Mouse (Mus musculus) midbrain, embryonic 15.5 days (tissue): Measurements from ENCODE around the gene Krt79. TPM values are rescaled to one million over a fixed set of nuclear protein-coding genes. Genes with fewer than 3 reads are reported as not detected.

Experiments
- microRNA-seq: library from miRNA; unstranded; fragments of <30 nt; microRNA quantifications from one replicate; pipeline ENCODE4, GENCODE M21; 2016
- polyA plus RNA-seq: library from polyadenylated mRNA; unstranded; fragments of >200 nt; fragmentation: Nextera tagmentation; extraction: Ambion mirVana; gene quantifications from 2 replicates; pipeline ENCODE4 v1.2.1, GENCODE M21; 2015

The Krt79 gene
- polyA plus RNA-seq, 1 experiment from 2014 or later, result 0.13 TPM

Small RNAs within 50 kb of the gene (microRNA-seq; reads per million reads assigned to microRNA genes)
- gene Gm44356, result not detected

Other genes with a start within 250 kb of the Krt79 start
- 0.17 TPM in 1 of 2 replicates, not detected in the other for gene Krt6a, start 246.0 kb downstream of the Krt79 start, polyA plus RNA-seq
- gene Krt5, start 227.4 kb downstream of the Krt79 start, polyA plus RNA-seq, result 0.10 and 5.8 TPM in 2 replicates
- gene Krt71, start 197.2 kb downstream of the Krt79 start, polyA plus RNA-seq, result 0.08 TPM in 2 replicates
- gene Krt72, start 153.9 kb downstream of the Krt79 start, polyA plus RNA-seq, result not detected in 2 replicates
- 0.46 and 0.73 TPM in 2 replicates for gene Krt73, start 138.0 kb downstream of the Krt79 start, polyA plus RNA-seq
- gene Krt2, start 122.2 kb downstream of the Krt79 start, polyA plus RNA-seq, result not detected in 2 replicates
- 12.3 and 12.8 TPM in 2 replicates for gene Krt1, start 89.5 kb downstream of the Krt79 start, polyA plus RNA-seq
- gene Krt77, start 70.6 kb downstream of the Krt79 start, polyA plus RNA-seq, result 0.23 and 0.54 TPM in 2 replicates
- gene Krt76, start 47.4 kb downstream of the Krt79 start, polyA plus RNA-seq, result not detected in 2 replicates
- gene Krt4, start 15.6 kb downstream of the Krt79 start, polyA plus RNA-seq, result 0.18 and 0.90 TPM in 2 replicates
- not detected in 2 replicates for gene Krt78, start 14.0 kb upstream of the Krt79 start, polyA plus RNA-seq
- 1.8 and 2.0 TPM in 2 replicates for gene Krt8, start 64.2 kb upstream of the Krt79 start, polyA plus RNA-seq
- gene Krt18, start 87.9 kb upstream of the Krt79 start, polyA plus RNA-seq, result 3.3 and 4.4 TPM in 2 replicates
- 87.0 and 89.2 TPM in 2 replicates for gene Eif4b, start 133.4 kb upstream of the Krt79 start, polyA plus RNA-seq
- gene Tns2, start 160.1 kb upstream of the Krt79 start, polyA plus RNA-seq, result 8.3 and 12.3 TPM in 2 replicates
- 78.7 and 80.2 TPM in 2 replicates for gene Spryd3, start 195.9 kb upstream of the Krt79 start, polyA plus RNA-seq
- gene Igfbp6, start 204.0 kb upstream of the Krt79 start, polyA plus RNA-seq, result 2.6 and 4.3 TPM in 2 replicates
- gene Soat2, start 210.2 kb upstream of the Krt79 start, polyA plus RNA-seq, result 0.15 TPM in 1 of 2 replicates, not detected in the other